Mouse (Mus musculus) frontal cortex, postnatal 36 days (tissue): ENCODE measurements around the gene Magea4.

Source experiments
- DNase-seq, 2 experiments: peaks; one replicate each; pipeline ENCODE4 v3.0.0; 2022; ENCODE audit warnings: low spot score in 2 of 2

The Magea4 gene

DNA sequence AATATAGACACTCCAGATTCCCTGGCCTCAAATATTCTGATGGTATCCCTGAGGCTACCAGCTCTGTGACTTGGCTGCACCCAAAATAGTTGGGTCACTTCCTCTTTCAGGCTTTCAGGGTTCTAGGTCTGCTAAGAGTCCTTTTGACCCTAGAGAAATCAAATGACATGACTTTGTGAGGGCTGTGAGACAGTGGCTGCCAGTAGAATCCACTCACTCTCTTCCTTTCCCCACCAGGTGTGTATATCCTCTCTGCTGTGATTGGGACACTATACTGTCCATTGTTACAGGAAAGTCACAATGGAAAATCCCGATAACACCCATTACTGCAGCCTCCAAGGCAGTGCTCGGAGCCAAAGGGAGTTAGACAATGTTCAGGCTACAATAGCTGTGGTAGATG, at the start of gene Magea4:
TSS of gene Magea4 (plus strand) at position 301 of the 400 bp plus-strand sequence.
- DNase-seq = no peak

DNA sequence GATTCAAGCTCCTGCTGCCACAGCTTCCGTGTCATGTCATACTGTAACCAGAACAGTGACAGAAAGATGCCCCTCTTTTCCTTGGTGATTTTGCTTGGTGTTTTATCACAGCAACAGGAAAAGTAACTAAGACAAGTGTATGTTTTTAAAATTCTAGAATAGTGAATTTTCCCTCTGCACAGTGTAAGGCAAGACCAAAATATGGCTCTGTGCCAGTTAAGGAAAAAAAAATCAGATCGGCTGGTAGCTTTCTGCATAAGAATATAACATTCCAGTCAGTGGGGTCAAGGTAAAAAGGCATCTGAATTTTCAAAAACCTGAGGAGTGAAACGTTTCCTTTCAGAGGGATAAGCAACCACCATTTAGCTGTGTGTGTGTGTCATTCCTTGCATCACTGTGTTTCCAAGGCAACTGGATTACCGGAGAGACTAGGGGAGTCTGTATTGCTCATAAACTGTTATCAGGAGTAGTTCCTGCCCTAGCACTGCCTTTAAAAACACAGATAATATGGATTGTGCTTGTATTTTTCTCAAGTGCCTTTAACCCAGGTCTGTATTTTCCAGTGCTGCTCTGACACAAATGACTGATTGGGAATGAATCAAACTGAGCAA, 18.8 kb upstream of the Magea4 start:
- DNase-seq = peak in 1 of 2 experiments; percentile 1

DNA sequence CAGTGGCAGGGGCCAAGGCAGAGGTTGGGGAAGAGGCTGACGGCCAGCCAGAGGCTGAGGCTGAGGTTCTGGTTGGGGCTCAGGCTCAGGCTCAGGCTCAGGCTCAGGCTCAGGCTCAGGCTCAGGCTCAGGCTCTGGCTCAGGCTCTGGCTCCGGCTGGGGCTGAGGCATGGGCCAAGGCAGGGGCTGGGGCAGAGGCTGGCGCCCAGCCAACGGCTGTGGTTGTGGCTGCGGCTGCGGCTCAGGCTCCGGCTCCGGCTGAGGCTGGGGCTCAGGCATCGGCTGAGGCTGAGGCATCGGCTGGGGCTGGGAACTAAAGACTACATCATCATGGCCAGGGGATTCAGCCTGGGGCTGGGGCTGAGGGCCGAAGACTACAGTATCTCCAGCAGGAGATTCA, 48.8 kb downstream of the Magea4 start:
- no peak for DNase-seq
